In the genomic region with DNA sequence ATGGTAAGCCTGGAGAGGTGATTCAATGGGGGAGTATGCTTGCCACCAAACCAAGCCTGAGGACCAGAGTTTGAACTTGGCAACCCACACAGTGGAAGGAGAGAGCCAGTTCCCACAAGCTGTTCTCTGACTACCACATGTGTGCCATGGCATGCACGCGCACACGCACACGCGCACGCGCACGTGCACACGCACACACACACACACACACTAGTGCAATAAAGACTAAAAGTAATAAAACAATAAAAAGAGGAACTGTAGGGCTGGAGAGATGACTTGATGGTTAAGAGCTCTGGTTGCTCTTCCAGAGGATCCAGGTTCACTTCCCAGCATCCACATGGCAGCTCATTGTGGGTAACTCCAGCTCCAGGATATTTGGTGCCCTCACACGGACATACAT, we compare ENCODE assay signal across 15 mouse cellular contexts. TPM values are rescaled to one million over a fixed set of nuclear protein-coding genes. Genes with fewer than 3 reads are reported as not detected.
DNase-seq lines count a peak whose midpoint lies in the region; ATAC-seq and TF ChIP-seq lines count a peak whose summit lies in the region.
"Had no signal": no experiment of that assay in that cellular context is flagged by ENCODE, and none has a peak within 500 bp of the region (broad histone marks: within the 10 kb centered on the region; RNA-seq: fewer than 3 reads in every experiment).

No protein-coding gene starts in this region.

- no peaks in the 10 kb centered on the region for H3K36me3 ChIP-seq in heart, embryonic 13.5 days
- no peaks in the 10 kb centered on the region for H3K36me3 ChIP-seq in hindbrain, postnatal 0 days (ENCODE audit: insufficient read depth, low read length)
- H3K36me3 ChIP-seq in hindbrain, embryonic 13.5 days, result no peaks in the 10 kb centered on the region
- no peaks in the 10 kb centered on the region for H3K36me3 ChIP-seq in intestine, embryonic 14.5 days (ENCODE audit: control insufficient read depth, insufficient read depth, low read length)
- no peaks in the 10 kb centered on the region for H3K36me3 ChIP-seq in intestine, embryonic 16.5 days (ENCODE audit: control insufficient read depth, insufficient read depth, low read length)
- H3K36me3 ChIP-seq: embryonic facial prominence, embryonic 15.5 days had no signal

- DNase-seq in heart, adult 8-10 months (ENCODE audit: low spot score), result no peak
- no peak for DNase-seq in hindbrain, postnatal 0 days (ENCODE audit: low spot score)
- no peak for DNase-seq in intestine, embryonic 14.5 days (ENCODE audit: low spot score)
- no peak for DNase-seq in left cerebral cortex, adult 9 months (ENCODE audit: low spot score in 2 of 2)
- no peak for DNase-seq in urinary bladder, postnatal 10 days (ENCODE audit: low spot score)
- DNase-seq: cerebellum, adult 2 months; gastrocnemius, postnatal 10 days; kidney, adult 18-20 months had no signal

- H3K4me3 ChIP-seq in heart, embryonic 13.5 days, result no peak overlapping the region
- H3K4me3 ChIP-seq in hindbrain, postnatal 0 days (ENCODE audit: low read length), result no peak overlapping the region
- H3K4me3 ChIP-seq in hindbrain, embryonic 13.5 days, result no peak overlapping the region
- H3K4me3 ChIP-seq in intestine, embryonic 14.5 days (ENCODE audit: low read depth, low read length), result no peak overlapping the region
- no peak overlapping the region for H3K4me3 ChIP-seq in intestine, embryonic 16.5 days (ENCODE audit: low read length)
- H3K4me3 ChIP-seq: embryonic facial prominence, embryonic 15.5 days; erythroblast, embryonic 14.5 days had no signal

- H3K9ac ChIP-seq in heart, embryonic 13.5 days, result no peak overlapping the region
- H3K9ac ChIP-seq in hindbrain, postnatal 0 days (replicated peaks; ENCODE audit: low read length), result no peak overlapping the region
- no peak overlapping the region for H3K9ac ChIP-seq in hindbrain, embryonic 13.5 days
- no peak overlapping the region for H3K9ac ChIP-seq in intestine, embryonic 14.5 days (ENCODE audit: low read length)
- no peak overlapping the region for H3K9ac ChIP-seq in intestine, embryonic 16.5 days (ENCODE audit: low read depth, low read length)
- H3K9ac ChIP-seq: embryonic facial prominence, embryonic 15.5 days had no signal

- WGBS in heart, embryonic 13.5 days, result 94% methylated on average over 10 of the region's 10 CpGs
- 82% methylated on average over 10 of the region's 10 CpGs for WGBS in hindbrain, postnatal 0 days
- WGBS in hindbrain, embryonic 13.5 days, result 93% methylated on average over 10 of the region's 10 CpGs
- 94% methylated on average over 10 of the region's 10 CpGs for WGBS in intestine, embryonic 14.5 days
- 81% methylated on average over 10 of the region's 10 CpGs for WGBS in intestine, embryonic 16.5 days

- TF ChIP-seq CTCF in hindbrain, postnatal 0 days (IDR thresholded peaks at IDR 0.05; ENCODE audit: low read depth), result no peak

- no peak overlapping the region for H3K4me2 ChIP-seq in heart, embryonic 13.5 days
- H3K4me2 ChIP-seq in hindbrain, postnatal 0 days (ENCODE audit: low read depth, low read length), result no peak overlapping the region
- H3K4me2 ChIP-seq in hindbrain, embryonic 13.5 days, result no peak overlapping the region
- no peak overlapping the region for H3K4me2 ChIP-seq in intestine, embryonic 14.5 days (ENCODE audit: low read length)
- no peak overlapping the region for H3K4me2 ChIP-seq in intestine, embryonic 16.5 days (ENCODE audit: low read depth, low read length)
- H3K4me2 ChIP-seq: embryonic facial prominence, embryonic 15.5 days; heart, embryonic 11.5 days had no signal

- no peaks in the 10 kb centered on the region for H3K27me3 ChIP-seq in heart, embryonic 13.5 days (replicated peaks)
- no peaks in the 10 kb centered on the region for H3K27me3 ChIP-seq in hindbrain, postnatal 0 days (ENCODE audit: insufficient read depth, low read length)
- no peaks in the 10 kb centered on the region for H3K27me3 ChIP-seq in hindbrain, embryonic 13.5 days
- no peaks in the 10 kb centered on the region for H3K27me3 ChIP-seq in intestine, embryonic 14.5 days (replicated peaks; ENCODE audit: control insufficient read depth, insufficient read depth, low read length)
- H3K27me3 ChIP-seq in intestine, embryonic 16.5 days (replicated peaks; ENCODE audit: control insufficient read depth, insufficient read depth, low read length), result no peaks in the 10 kb centered on the region
- H3K27me3 ChIP-seq: embryonic facial prominence, embryonic 15.5 days had no signal

- peak overlapping the region; percentile 58 for H3K27ac ChIP-seq in heart, embryonic 13.5 days (replicated peaks)
- no peak overlapping the region for H3K27ac ChIP-seq in hindbrain, postnatal 0 days
- no peak overlapping the region for H3K27ac ChIP-seq in hindbrain, embryonic 13.5 days
- H3K27ac ChIP-seq in intestine, embryonic 14.5 days (ENCODE audit: low read depth), result 0 out of 2 replicates have a peak overlapping the region, but pooled peaks have one; percentile 2
- no peak overlapping the region for H3K27ac ChIP-seq in intestine, embryonic 16.5 days (ENCODE audit: low read length)
- H3K27ac ChIP-seq: embryonic facial prominence, embryonic 15.5 days had no signal

- H3K9me3 ChIP-seq in heart, embryonic 13.5 days, result 0 out of 2 replicates have a peak, but pooled peaks cover 3% of the 10 kb centered on the region
- no peaks in the 10 kb centered on the region for H3K9me3 ChIP-seq in hindbrain, postnatal 0 days (ENCODE audit: low read length)
- no peaks in the 10 kb centered on the region for H3K9me3 ChIP-seq in hindbrain, embryonic 13.5 days
- no peaks in the 10 kb centered on the region for H3K9me3 ChIP-seq in intestine, embryonic 14.5 days (ENCODE audit: control insufficient read depth, low read length)
- H3K9me3 ChIP-seq in intestine, embryonic 16.5 days (ENCODE audit: control insufficient read depth, low read length), result no peaks in the 10 kb centered on the region
- H3K9me3 ChIP-seq: embryonic facial prominence, embryonic 15.5 days had no signal

- peaks cover 17% of the 10 kb centered on the region for H3K4me1 ChIP-seq in heart, embryonic 13.5 days
- H3K4me1 ChIP-seq in hindbrain, postnatal 0 days (ENCODE audit: insufficient read depth, low read length), result no peaks in the 10 kb centered on the region; the same call in 1 of the 2 replicates
- peaks cover 37% of the 10 kb centered on the region for H3K4me1 ChIP-seq in hindbrain, embryonic 13.5 days (replicated peaks)
- peaks cover 8% of the 10 kb centered on the region for H3K4me1 ChIP-seq in intestine, embryonic 14.5 days (replicated peaks; ENCODE audit: control insufficient read depth, insufficient read depth, low read length)
- peaks cover 4% of the 10 kb centered on the region for H3K4me1 ChIP-seq in intestine, embryonic 16.5 days (ENCODE audit: control insufficient read depth, insufficient read depth, low read length)

- no peak for ATAC-seq in heart, embryonic 13.5 days (ENCODE audit: extremely low read depth, insufficient number of reproducible peaks, low FRiP score, low TSS enrichment)
- ATAC-seq in hindbrain, postnatal 0 days, result peak; percentile 28; the same call in 1 of the 2 replicates
- ATAC-seq in hindbrain, embryonic 13.5 days (ENCODE audit: low FRiP score), result no peak
- no peak for ATAC-seq in intestine, embryonic 14.5 days (replicated peaks; ENCODE audit: low FRiP score, low TSS enrichment, low read depth)
- peak; percentile 52; the same call in 1 of the 2 replicates for ATAC-seq in intestine, embryonic 16.5 days
- ATAC-seq: forebrain, embryonic 16.5 days had no signal

RNA-seq across cellular contexts. Expression of a gene that starts 38.6 kb away (rescaled TPM):
- polyA plus RNA-seq in heart, embryonic 13.5 days (2015; fragmentation: Nextera tagmentation; extraction: Ambion mirVana), result 41.7 and 43.2 TPM in 2 replicates
- total RNA-seq in heart, adult 8-10 months (2022), result 1 to 10 TPM; 7.3 to 9.9 (median 9.0) TPM
- 23.5 and 26.2 TPM in 2 replicates for total RNA-seq in hindbrain, postnatal 0 days (2014; rRNA removed)
- polyA plus RNA-seq in hindbrain, postnatal 0 days (2015; fragmentation: Nextera tagmentation; extraction: Ambion mirVana), result 11.1 and 12.3 TPM in 2 replicates
- 23.6 and 32.5 TPM in 2 replicates for polyA plus RNA-seq in hindbrain, embryonic 13.5 days (2015; fragmentation: Nextera tagmentation; extraction: Ambion mirVana)
- polyA plus RNA-seq in intestine, embryonic 14.5 days (2014; fragmentation: Nextera tagmentation; extraction: Ambion mirVana), result 36.1 and 41.0 TPM in 2 replicates
- polyA plus RNA-seq in intestine, embryonic 16.5 days (2015; fragmentation: Nextera tagmentation; extraction: Ambion mirVana), result 19.5 and 19.6 TPM in 2 replicates

Comparison
In these comparisons a context has a peak if more than half of its experiments do, and no peak if none do; other contexts are left out.
1. ATAC-seq: peak in hindbrain, postnatal 0 days (single experiment) and intestine, embryonic 16.5 days (single experiment); none in heart, embryonic 13.5 days (single experiment), hindbrain, embryonic 13.5 days (single experiment) and intestine, embryonic 14.5 days (single experiment).
2. H3K27ac ChIP-seq: peak in heart, embryonic 13.5 days (single experiment) and intestine, embryonic 14.5 days (single experiment); none in hindbrain, postnatal 0 days (single experiment), hindbrain, embryonic 13.5 days (single experiment) and intestine, embryonic 16.5 days (single experiment).